Mouse (Mus musculus) 416B (cell line): ENCODE results near the gene Thbs4.

Experiments used
- DNase-seq: peaks from one replicate; pipeline ENCODE4 v3.0.0; 2011; ENCODE audit warnings: low read depth

Gene Thbs4

GRCm38 (mm10) chr13:92712619-92713018, 82.0 kb downstream of the Thbs4 start:
- DNase-seq: no peak

GRCm38 (mm10) chr13:92711821-92712220, 82.8 kb downstream of the Thbs4 start:
- no peak for DNase-seq

- DNase-seq: no peak
Measured at GRCm38 (mm10) chr13:92710361-92710760, 84.3 kb downstream of the Thbs4 start.

- no peak for DNase-seq
Measured at GRCm38 (mm10) chr13:92709535-92709934, 85.1 kb downstream of the Thbs4 start.

- DNase-seq: no peak
Measured at GRCm38 (mm10) chr13:92708466-92708865, 86.2 kb downstream of the Thbs4 start.

GRCm38 (mm10) chr13:92707941-92708340, 86.7 kb downstream of the Thbs4 start:
- no peak for DNase-seq

- DNase-seq: no peak
Measured at GRCm38 (mm10) chr13:92706342-92707061, 88.1 kb downstream of the Thbs4 start.

GRCm38 (mm10) chr13:92705016-92705535, 89.5 kb downstream of the Thbs4 start:
- DNase-seq: no peak

GRCm38 (mm10) chr13:92704189-92704588, 90.4 kb downstream of the Thbs4 start:
- DNase-seq: no peak

- no peak for DNase-seq
Measured at GRCm38 (mm10) chr13:92703241-92704027, 91.2 kb downstream of the Thbs4 start.

GRCm38 (mm10) chr13:92702035-92702434, 92.6 kb downstream of the Thbs4 start:
- DNase-seq: no peak
